Mouse (Mus musculus): ENCODE measurements at regions not wholly inside any gene's neighbourhood (a gene's known extent, or its start where the extent isn't known, plus 50 kb on each side); places are given as distances from the start of the nearest gene placed in this dataset.

- Histone ChIP-seq H3K27ac (ENCODE audit: low read depth, low read length) (no peak overlapping the region), H3K36me3 (ENCODE audit: insufficient read depth, low read length) (no peaks in the 10 kb centered on the region), H3K4me1 (ENCODE audit: insufficient read depth, low read length) (no peaks in the 10 kb centered on the region), H3K4me3 (ENCODE audit: low read depth, low read length) (no peak overlapping the region), H3K9me3 (ENCODE audit: low read length) (no peaks in the 10 kb centered on the region), H3K9ac (replicated peaks; ENCODE audit: low read length, poor library complexity, severe bottlenecking) (no peak overlapping the region), H3K4me2 (ENCODE audit: low read depth, low read length, poor library complexity, severe bottlenecking) (no peak overlapping the region), H3K27me3 (ENCODE audit: insufficient read depth, low read length) (no peaks in the 10 kb centered on the region)
- DNase-seq (ENCODE audit: low spot score) (no peak), ATAC-seq (ENCODE audit: low FRiP score) (no peak; the same call in 1 of the 2 replicates)
- 71% methylated on average over 12 of the region's 12 CpGs for WGBS
- TF ChIP-seq CTCF (IDR thresholded peaks at IDR 0.05): no peak
Measured at GRCm38 (mm10) chr9:23134421-23135118, 88.3 kb upstream of the Bmper start.

- no peak for ATAC-seq (ENCODE audit: low FRiP score)
- DNase-seq (ENCODE audit: low spot score): no peak
- Histone ChIP-seq H3K27ac (ENCODE audit: low read depth, low read length) (no peak overlapping the region), H3K9me3 (ENCODE audit: low read length) (no peaks in the 10 kb centered on the region), H3K36me3 (ENCODE audit: insufficient read depth, low read length) (no peaks in the 10 kb centered on the region), H3K4me2 (ENCODE audit: low read depth, low read length, poor library complexity, severe bottlenecking) (no peak overlapping the region), H3K4me1 (ENCODE audit: insufficient read depth, low read length) (no peaks in the 10 kb centered on the region), H3K9ac (replicated peaks; ENCODE audit: low read length, poor library complexity, severe bottlenecking) (no peak overlapping the region), H3K27me3 (ENCODE audit: insufficient read depth, low read length) (no peaks in the 10 kb centered on the region), H3K4me3 (ENCODE audit: low read depth, low read length) (no peak overlapping the region)
- WGBS: 91% methylated on average over 5 of the region's 5 CpGs
- TF ChIP-seq CTCF (IDR thresholded peaks at IDR 0.05): no peak
Measured at GRCm38 (mm10) chr9:23136511-23136910, 86.4 kb upstream of the Bmper start.

- ATAC-seq (ENCODE audit: low FRiP score) (no peak), DNase-seq (ENCODE audit: low spot score) (no peak)
- H3K4me2 ChIP-seq (ENCODE audit: low read depth, low read length, poor library complexity, severe bottlenecking): no peak overlapping the region
- H3K9ac ChIP-seq (replicated peaks; ENCODE audit: low read length, poor library complexity, severe bottlenecking): no peak overlapping the region
- no peaks in the 10 kb centered on the region for H3K27me3 ChIP-seq (ENCODE audit: insufficient read depth, low read length)
- 77% methylated on average over 5 of the region's 5 CpGs for WGBS
- no peak overlapping the region for H3K4me3 ChIP-seq (ENCODE audit: low read depth, low read length)
- H3K9me3 ChIP-seq (ENCODE audit: low read length): no peaks in the 10 kb centered on the region
- TF ChIP-seq CTCF (IDR thresholded peaks at IDR 0.05): no peak
- H3K27ac ChIP-seq (ENCODE audit: low read depth, low read length): no peak overlapping the region
- no peaks in the 10 kb centered on the region for H3K4me1 ChIP-seq (ENCODE audit: insufficient read depth, low read length)
- no peaks in the 10 kb centered on the region for H3K36me3 ChIP-seq (ENCODE audit: insufficient read depth, low read length)
Measured at GRCm38 (mm10) chr9:23137682-23138210, 85.1 kb upstream of the Bmper start.

GRCm38 (mm10) chr9:23139580-23140162 is 83.2 kb upstream of the Bmper start:
- Histone ChIP-seq H3K36me3 (ENCODE audit: insufficient read depth, low read length) (no peaks in the 10 kb centered on the region), H3K9me3 (ENCODE audit: low read length) (no peaks in the 10 kb centered on the region), H3K27ac (ENCODE audit: low read depth, low read length) (no peak overlapping the region), H3K4me2 (ENCODE audit: low read depth, low read length, poor library complexity, severe bottlenecking) (no peak overlapping the region), H3K9ac (replicated peaks; ENCODE audit: low read length, poor library complexity, severe bottlenecking) (no peak overlapping the region), H3K27me3 (ENCODE audit: insufficient read depth, low read length) (no peaks in the 10 kb centered on the region), H3K4me1 (ENCODE audit: insufficient read depth, low read length) (no peaks in the 10 kb centered on the region), H3K4me3 (ENCODE audit: low read depth, low read length) (no peak overlapping the region)
- TF ChIP-seq CTCF (IDR thresholded peaks at IDR 0.05): no peak
- ATAC-seq (ENCODE audit: low FRiP score) (no peak), DNase-seq (ENCODE audit: low spot score) (no peak)
- WGBS: 26% methylated on average over 4 of the region's 4 CpGs

- no peaks in the 10 kb centered on the region for H3K4me1 ChIP-seq (ENCODE audit: insufficient read depth, low read length)
- H3K27ac ChIP-seq (ENCODE audit: low read depth, low read length): no peak overlapping the region
- ATAC-seq (ENCODE audit: low FRiP score) (no peak), DNase-seq (ENCODE audit: low spot score) (no peak)
- no peaks in the 10 kb centered on the region for H3K36me3 ChIP-seq (ENCODE audit: insufficient read depth, low read length)
- no peak overlapping the region for H3K4me2 ChIP-seq (ENCODE audit: low read depth, low read length, poor library complexity, severe bottlenecking)
- no peaks in the 10 kb centered on the region for H3K27me3 ChIP-seq (ENCODE audit: insufficient read depth, low read length)
- no peak overlapping the region for H3K9ac ChIP-seq (replicated peaks; ENCODE audit: low read length, poor library complexity, severe bottlenecking)
- TF ChIP-seq CTCF (IDR thresholded peaks at IDR 0.05): no peak
- 73% methylated on average over 7 of the region's 7 CpGs for WGBS
- H3K4me3 ChIP-seq (ENCODE audit: low read depth, low read length): no peak overlapping the region
- no peaks in the 10 kb centered on the region for H3K9me3 ChIP-seq (ENCODE audit: low read length)
Measured at GRCm38 (mm10) chr9:23144281-23144680, 78.6 kb upstream of the Bmper start.

- ATAC-seq (ENCODE audit: low FRiP score): no peak
- H3K9ac ChIP-seq (replicated peaks; ENCODE audit: low read length, poor library complexity, severe bottlenecking): no peak overlapping the region
- H3K9me3 ChIP-seq (ENCODE audit: low read length): no peaks in the 10 kb centered on the region
- TF ChIP-seq CTCF (IDR thresholded peaks at IDR 0.05): no peak
- 93% methylated on average over 6 of the region's 6 CpGs for WGBS
- H3K27me3 ChIP-seq (ENCODE audit: insufficient read depth, low read length): no peaks in the 10 kb centered on the region
- no peak overlapping the region for H3K27ac ChIP-seq (ENCODE audit: low read depth, low read length)
- DNase-seq (ENCODE audit: low spot score): no peak
- no peaks in the 10 kb centered on the region for H3K36me3 ChIP-seq (ENCODE audit: insufficient read depth, low read length)
- H3K4me2 ChIP-seq (ENCODE audit: low read depth, low read length, poor library complexity, severe bottlenecking): no peak overlapping the region
- H3K4me3 ChIP-seq (ENCODE audit: low read depth, low read length): no peak overlapping the region
- no peaks in the 10 kb centered on the region for H3K4me1 ChIP-seq (ENCODE audit: insufficient read depth, low read length)
Measured at GRCm38 (mm10) chr9:23150338-23150737, 72.5 kb upstream of the Bmper start.

All from midbrain, postnatal 0 days (tissue).